Comparison of ENCODE assay signal across 19 mouse cellular contexts in genomic region chr10:83407141-83407540, GRCm38 (mm10). TPM values are rescaled to one million over a fixed set of nuclear protein-coding genes. Genes with fewer than 3 reads are reported as not detected.
DNase-seq lines count a peak whose midpoint lies in the region; ATAC-seq lines count a peak whose summit lies in the region.
"Had no signal": no experiment of that assay in that cellular context is flagged by ENCODE, and none has a peak within 500 bp of the region (broad histone marks: within the 10 kb centered on the region; RNA-seq: fewer than 3 reads in every experiment).

No protein-coding gene starts in this region.

- H3K4me3 ChIP-seq in heart, embryonic 10.5 days, result no peak overlapping the region
- H3K4me3 ChIP-seq in embryonic facial prominence, embryonic 10.5 days, result no peak overlapping the region
- no peak overlapping the region for H3K4me3 ChIP-seq in limb, embryonic 10.5 days
- no peak overlapping the region for H3K4me3 ChIP-seq in midbrain, embryonic 15.5 days
- H3K4me3 ChIP-seq: embryonic facial prominence, embryonic 12.5 days; forebrain, embryonic 13.5 days; forebrain, embryonic 15.5 days had no signal

- 98% methylated on average over 10 of the region's 10 CpGs for WGBS in heart, embryonic 10.5 days
- WGBS in embryonic facial prominence, embryonic 10.5 days, result 96% methylated on average over 10 of the region's 10 CpGs
- WGBS in limb, embryonic 10.5 days, result 97% methylated on average over 10 of the region's 10 CpGs
- 97% methylated on average over 10 of the region's 10 CpGs for WGBS in midbrain, embryonic 15.5 days

- H3K27me3 ChIP-seq in heart, embryonic 10.5 days (ENCODE audit: insufficient read depth, poor library complexity, severe bottlenecking), result no peaks in the 10 kb centered on the region
- H3K27me3 ChIP-seq in embryonic facial prominence, embryonic 10.5 days (replicated peaks; ENCODE audit: low read depth, poor library complexity, severe bottlenecking), result no peaks in the 10 kb centered on the region
- H3K27me3 ChIP-seq in limb, embryonic 10.5 days (ENCODE audit: low read depth, poor library complexity, severe bottlenecking), result no peaks in the 10 kb centered on the region
- no peaks in the 10 kb centered on the region for H3K27me3 ChIP-seq in midbrain, embryonic 15.5 days (replicated peaks)
- H3K27me3 ChIP-seq: embryonic facial prominence, embryonic 12.5 days; forebrain, embryonic 13.5 days; forebrain, embryonic 15.5 days had no signal

- H3K4me1 ChIP-seq in heart, embryonic 10.5 days, result no peaks in the 10 kb centered on the region
- peaks cover 3% of the 10 kb centered on the region; the same call in 1 of the 2 replicates for H3K4me1 ChIP-seq in embryonic facial prominence, embryonic 10.5 days
- H3K4me1 ChIP-seq in limb, embryonic 10.5 days, result no peaks in the 10 kb centered on the region
- no peaks in the 10 kb centered on the region for H3K4me1 ChIP-seq in midbrain, embryonic 15.5 days
- H3K4me1 ChIP-seq: embryonic facial prominence, embryonic 12.5 days; forebrain, embryonic 13.5 days; forebrain, embryonic 15.5 days had no signal

- H3K36me3 ChIP-seq in heart, embryonic 10.5 days, result peaks cover 35% of the 10 kb centered on the region
- peaks cover 56% of the 10 kb centered on the region for H3K36me3 ChIP-seq in embryonic facial prominence, embryonic 10.5 days (replicated peaks)
- peaks cover 59% of the 10 kb centered on the region for H3K36me3 ChIP-seq in limb, embryonic 10.5 days
- H3K36me3 ChIP-seq in midbrain, embryonic 15.5 days (replicated peaks), result peaks cover 10% of the 10 kb centered on the region; the same call in 1 of the 2 replicates

- ATAC-seq in midbrain, embryonic 15.5 days (replicated peaks), result no peak
- ATAC-seq: forebrain, embryonic 13.5 days; forebrain, embryonic 15.5 days; forebrain, postnatal 0 days had no signal

- DNase-seq in heart, embryonic 10.5 days (ENCODE audit: low spot score), result peak; percentile 60
- no peak for DNase-seq in heart, adult 9 months (ENCODE audit: low spot score in 2 of 2)
- peak; percentile 4 for DNase-seq in embryonic facial prominence, embryonic 10.5 days (ENCODE audit: low spot score)
- peak; percentile 23 for DNase-seq in limb, embryonic 10.5 days (ENCODE audit: low spot score)
- DNase-seq: adrenal gland, adult 2 months; adrenal gland, postnatal 10 days; adrenal gland, postnatal 25 days; cerebellum, adult 11 months; cerebellum, adult 18-20 months; cerebellum, adult 8-10 months; cerebellum, adult 9-11 months; cerebellum, postnatal 14 days; cerebellum, postnatal 36 days; embryo, embryonic 11 days; forebrain, postnatal 0 days had no signal

- no peak overlapping the region for H3K4me2 ChIP-seq in midbrain, embryonic 15.5 days
- H3K4me2 ChIP-seq: embryonic facial prominence, embryonic 12.5 days; forebrain, embryonic 13.5 days; forebrain, embryonic 15.5 days had no signal

- H3K27ac ChIP-seq in heart, embryonic 10.5 days, result no peak overlapping the region
- H3K27ac ChIP-seq in embryonic facial prominence, embryonic 10.5 days (replicated peaks), result no peak overlapping the region
- no peak overlapping the region for H3K27ac ChIP-seq in limb, embryonic 10.5 days
- no peak overlapping the region for H3K27ac ChIP-seq in midbrain, embryonic 15.5 days
- H3K27ac ChIP-seq: embryonic facial prominence, embryonic 12.5 days; forebrain, embryonic 13.5 days; forebrain, embryonic 15.5 days had no signal

- H3K9me3 ChIP-seq in heart, embryonic 10.5 days, result 0 out of 2 replicates have a peak, but pooled peaks cover 5% of the 10 kb centered on the region
- H3K9me3 ChIP-seq in embryonic facial prominence, embryonic 10.5 days, result peaks cover 12% of the 10 kb centered on the region; the same call in 1 of the 2 replicates
- H3K9me3 ChIP-seq in limb, embryonic 10.5 days (replicated peaks), result no peaks in the 10 kb centered on the region
- H3K9me3 ChIP-seq in midbrain, embryonic 15.5 days, result no peaks in the 10 kb centered on the region; the same call in 1 of the 2 replicates
- H3K9me3 ChIP-seq: forebrain, embryonic 13.5 days; forebrain, embryonic 15.5 days had no signal

- no peak overlapping the region for H3K9ac ChIP-seq in midbrain, embryonic 15.5 days
- H3K9ac ChIP-seq: embryonic facial prominence, embryonic 12.5 days; forebrain, embryonic 13.5 days; forebrain, embryonic 15.5 days; forebrain, postnatal 0 days had no signal

RNA-seq across cellular contexts. Expression of gene D10Wsu102e, which starts 47.1 kb away (rescaled TPM):
- polyA plus RNA-seq in heart, embryonic 10.5 days (2016; fragmentation: Nextera tagmentation; extraction: Ambion mirVana), result 0.64 and 0.80 TPM in 2 replicates
- polyA plus RNA-seq in embryonic facial prominence, embryonic 10.5 days (2016; fragmentation: Nextera tagmentation; extraction: Ambion mirVana), result 1.3 TPM in 2 replicates
- polyA plus RNA-seq in limb, embryonic 10.5 days (2016; fragmentation: Nextera tagmentation; extraction: Ambion mirVana), result 1.2 and 1.4 TPM in 2 replicates
- 0.91 and 0.98 TPM in 2 replicates for polyA plus RNA-seq in midbrain, embryonic 15.5 days (2015; fragmentation: Nextera tagmentation; extraction: Ambion mirVana)

Comparison
In these comparisons a context has a peak if more than half of its experiments do, and no peak if none do; other contexts are left out.
1. DNase-seq: peak in heart, embryonic 10.5 days (single experiment), embryonic facial prominence, embryonic 10.5 days (single experiment) and limb, embryonic 10.5 days (single experiment); none in heart, adult 9 months (0 of 2).